Mouse (Mus musculus): ENCODE measurements around the gene Evi2a.
A peak's percentile ranks its signal among the peaks of the same experiment; 100 is the strongest.

Evi2a gene

GRCm38 (mm10) chr11:79530333-79530761 lies at the start of gene Evi2a, which contains the start of gene Evi2:
Gene Evi2a, minus strand, starts transcription at chr11:79530609.
Gene Evi2, minus strand, starts transcription at chr11:79530589.
- DNase-seq (ENCODE audit: low read depth) = peak; percentile 88

GRCm38 (mm10) chr11:79577741-79578140 lies 47.3 kb upstream of the Evi2a start:
- peak; percentile 91 for DNase-seq (ENCODE audit: low read depth)

GRCm38 (mm10) chr11:79575383-79576073 lies 45.1 kb upstream of the Evi2a start:
- no peak for DNase-seq (ENCODE audit: low read depth)

GRCm38 (mm10) chr11:79573836-79574235 lies 43.4 kb upstream of the Evi2a start:
- DNase-seq (ENCODE audit: low read depth) = no peak

- DNase-seq (ENCODE audit: low read depth) = no peak
Measured at GRCm38 (mm10) chr11:79570319-79570718, 39.9 kb upstream of the Evi2a start.

- DNase-seq (ENCODE audit: low read depth) = no peak
Measured at GRCm38 (mm10) chr11:79568197-79568911, 37.9 kb upstream of the Evi2a start.

- no peak for DNase-seq (ENCODE audit: low read depth)
Measured at GRCm38 (mm10) chr11:79566947-79567346, 36.5 kb upstream of the Evi2a start.

DNA sequence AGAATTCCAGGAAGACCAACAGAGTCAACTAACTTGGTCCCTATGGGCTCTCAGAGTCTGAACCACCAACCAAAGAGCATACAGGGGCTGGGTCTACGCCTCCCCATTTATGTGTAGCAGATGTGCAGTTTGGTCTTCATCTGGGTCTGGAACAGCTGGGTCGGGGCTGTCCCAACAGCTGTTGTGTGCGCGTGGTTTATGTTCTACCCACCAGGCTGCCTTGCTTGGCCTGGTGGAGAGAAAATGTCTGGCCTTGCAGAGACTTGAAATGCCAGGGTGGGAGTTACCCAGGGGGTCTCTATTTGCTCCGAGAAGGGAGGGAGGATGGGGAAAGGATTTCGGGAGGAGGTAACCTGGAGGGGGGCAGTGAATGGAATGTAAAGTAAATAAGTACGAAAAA lies 33.1 kb upstream of the Evi2a start:
- DNase-seq (ENCODE audit: low read depth) = no peak

GRCm38 (mm10) chr11:79560536-79560935 lies 30.1 kb upstream of the Evi2a start:
- DNase-seq (ENCODE audit: low read depth) = no peak

GRCm38 (mm10) chr11:79552622-79553021 lies 22.2 kb upstream of the Evi2a start:
- no peak for DNase-seq (ENCODE audit: low read depth)

DNA sequence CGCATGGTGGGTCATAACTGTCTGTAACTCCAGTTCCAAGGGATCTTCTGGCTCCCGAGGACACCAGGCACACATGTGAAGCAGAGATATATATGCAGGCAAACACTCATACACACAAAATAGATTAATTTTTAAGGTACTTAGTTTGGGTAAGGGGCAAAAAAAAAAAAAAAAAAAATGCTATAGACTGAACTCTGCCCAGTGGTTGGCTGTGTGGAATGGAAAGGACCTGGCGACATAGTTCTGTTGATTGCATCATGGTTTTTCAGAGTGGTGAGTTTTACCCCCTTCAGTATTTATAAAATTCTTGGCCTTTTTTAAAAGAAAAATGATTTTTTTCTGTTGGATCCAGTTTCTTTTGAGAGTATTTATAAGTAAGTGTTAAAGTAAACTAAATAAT lies 5.9 kb upstream of the Evi2a start:
- no peak for DNase-seq (ENCODE audit: low read depth)

DNA sequence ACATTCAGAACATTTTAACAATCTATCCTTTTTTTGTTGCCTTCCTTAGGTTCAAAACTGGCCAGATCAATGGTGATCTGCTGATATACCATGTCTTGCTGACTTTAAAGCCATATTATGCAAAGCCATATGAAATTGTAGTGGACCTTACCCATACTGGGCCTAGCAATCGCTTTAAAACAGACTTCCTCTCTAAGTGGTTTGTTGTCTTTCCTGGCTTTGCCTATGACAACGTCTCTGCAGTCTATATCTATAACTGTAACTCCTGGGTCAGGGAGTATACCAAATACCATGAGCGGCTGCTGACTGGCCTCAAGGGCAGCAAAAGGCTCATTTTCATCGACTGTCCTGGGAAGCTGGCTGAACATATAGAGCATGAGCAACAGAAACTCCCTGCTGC lies 5.1 kb upstream of the Evi2a start:
- DNase-seq (ENCODE audit: low read depth) = no peak

DNA sequence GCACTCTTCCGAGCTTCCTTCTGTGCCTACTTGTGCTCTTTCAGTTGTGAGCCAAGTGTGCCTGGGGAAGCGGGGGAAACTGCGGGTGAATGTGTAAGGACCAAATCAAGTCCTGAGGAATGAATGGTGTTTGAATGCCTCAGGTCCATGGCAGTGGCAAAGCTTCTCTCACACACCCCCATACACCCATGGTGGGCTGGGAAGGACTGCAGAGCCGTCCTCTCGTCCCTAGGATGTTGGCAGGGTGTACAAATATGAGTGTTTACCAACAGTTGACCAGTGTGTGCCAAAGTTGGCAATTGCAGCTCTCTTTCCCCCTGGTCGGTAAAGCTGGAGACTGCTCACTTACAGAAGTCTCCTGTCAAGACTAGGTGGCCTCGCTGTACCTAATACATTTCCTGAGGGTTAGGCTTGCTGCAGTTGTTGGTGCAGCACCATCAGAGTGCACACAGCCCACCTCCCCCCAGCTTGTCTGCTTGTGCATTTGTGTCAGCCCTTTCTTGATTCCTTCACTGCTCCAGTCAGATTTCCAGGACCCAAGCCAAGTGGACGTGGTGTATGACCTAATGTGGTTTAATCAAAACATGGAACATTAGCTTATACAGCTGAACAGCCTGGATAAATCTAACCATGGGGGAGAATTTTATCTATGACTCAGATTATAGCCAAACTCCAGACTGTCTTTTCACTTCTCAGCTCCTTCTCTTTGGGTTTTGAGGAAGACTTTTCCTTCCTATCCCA lies 3.7 kb upstream of the Evi2a start:
- DNase-seq (ENCODE audit: low read depth) = no peak

GRCm38 (mm10) chr11:79533311-79533710 lies 2.9 kb upstream of the Evi2a start:
- DNase-seq (ENCODE audit: low read depth) = no peak

DNA sequence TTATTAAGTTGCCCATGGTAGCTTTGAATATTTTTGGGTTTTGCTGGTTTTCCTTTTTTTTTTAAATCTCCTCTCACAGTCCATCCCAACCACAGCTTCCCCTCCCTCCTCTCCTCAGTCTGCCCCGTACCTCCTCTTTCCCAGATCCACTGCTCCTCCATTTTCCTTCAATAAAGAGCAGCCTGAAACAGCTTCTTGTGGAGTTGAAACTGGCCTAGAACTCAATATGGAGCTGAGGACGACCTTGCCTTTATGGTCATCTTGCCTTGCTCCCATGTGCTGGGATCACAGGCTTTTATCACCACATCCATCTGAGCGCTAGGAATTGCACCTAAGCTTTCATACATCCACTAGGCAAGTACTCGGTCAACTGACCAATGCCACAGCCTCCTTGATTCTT lies 1.1 kb upstream of the Evi2a start:
- no peak for DNase-seq (ENCODE audit: low read depth)

GRCm38 (mm10) chr11:79530774-79531173 lies 365 bp upstream of the Evi2a start:
- no peak for DNase-seq (ENCODE audit: low read depth)

DNA sequence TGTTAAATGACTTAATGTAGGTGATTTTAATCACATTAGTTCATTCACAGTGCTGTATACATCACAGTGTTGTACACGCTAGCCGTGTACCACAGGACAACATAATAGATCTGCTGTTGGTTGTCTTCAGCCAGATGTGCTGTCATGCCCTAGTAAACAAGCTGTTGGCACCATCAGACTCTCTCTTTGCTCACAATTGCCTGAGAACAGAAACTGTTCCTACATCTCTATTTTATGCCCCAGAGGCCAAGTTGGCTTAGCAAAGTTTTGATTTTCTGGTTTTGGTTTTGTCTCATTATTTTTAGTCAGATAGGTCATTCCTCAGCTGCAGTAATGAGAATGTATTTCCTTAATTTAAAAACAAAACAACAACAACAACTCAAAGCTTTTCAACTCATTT lies 673 bp downstream of the Evi2a start:
- no peak for DNase-seq (ENCODE audit: low read depth)

- peak; percentile 66 for DNase-seq (ENCODE audit: low read depth)
Measured at GRCm38 (mm10) chr11:79529226-79529625, 1.2 kb downstream of the Evi2a start.

DNA sequence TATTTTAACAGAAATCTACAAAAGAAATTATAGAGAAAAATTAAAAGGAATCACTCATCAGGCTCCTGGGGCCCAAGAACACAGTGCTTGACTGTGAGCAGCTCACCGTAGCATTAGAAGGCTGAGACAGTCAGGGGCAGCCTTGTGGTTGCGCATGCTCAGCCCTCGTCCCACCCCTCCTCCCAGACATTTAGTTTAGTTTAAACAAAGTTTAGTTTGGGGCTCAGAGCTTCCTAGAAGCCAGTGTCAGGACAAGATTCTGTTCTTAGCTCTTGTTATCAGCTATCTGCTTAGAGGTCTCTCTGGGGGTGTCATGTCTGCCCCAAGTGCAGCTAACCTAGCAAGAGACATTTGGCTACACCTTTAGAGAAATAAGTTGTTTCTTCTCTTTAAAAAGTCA lies 1.8 kb downstream of the Evi2a start:
- peak; percentile 59 for DNase-seq (ENCODE audit: low read depth)

GRCm38 (mm10) chr11:79527739-79528384 lies 2.5 kb downstream of the Evi2a start:
- DNase-seq (ENCODE audit: low read depth) = peak; percentile 56

DNA sequence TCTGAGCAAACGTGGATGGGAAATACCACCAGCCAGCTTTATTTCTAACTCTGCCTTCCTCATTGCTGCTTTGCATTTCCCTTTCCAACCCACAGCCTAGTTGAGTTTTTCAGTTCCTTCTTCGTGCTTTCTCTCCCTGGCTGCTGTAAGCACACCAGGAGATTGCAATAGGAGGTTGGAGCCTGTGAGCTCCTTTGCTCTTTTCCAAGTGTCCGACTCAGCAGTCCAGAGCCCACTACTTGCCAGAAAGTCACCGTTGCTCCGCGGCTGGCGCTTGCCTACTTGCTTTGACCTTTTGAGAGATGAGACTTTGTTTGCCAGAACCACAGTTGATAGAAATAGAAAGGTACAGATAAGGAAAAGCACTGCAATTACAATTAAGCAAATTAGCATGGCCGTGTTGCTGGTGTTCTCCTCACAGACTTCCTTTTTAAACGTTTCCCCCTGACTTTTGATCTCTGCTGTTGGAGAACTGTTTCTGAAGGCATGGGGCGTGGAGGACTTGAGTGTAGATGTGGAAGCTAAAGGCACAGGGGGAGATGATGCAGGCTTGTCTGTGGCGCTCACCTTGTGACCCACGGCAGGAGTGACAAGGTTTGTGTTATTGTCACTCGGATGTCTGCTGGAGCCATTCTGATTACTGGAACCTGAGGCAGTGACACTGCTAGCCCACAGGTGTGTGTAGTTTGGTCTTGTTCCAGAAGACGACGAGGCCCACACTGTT lies 3.2 kb downstream of the Evi2a start:
- peak; percentile 57 for DNase-seq (ENCODE audit: low read depth)

DNA sequence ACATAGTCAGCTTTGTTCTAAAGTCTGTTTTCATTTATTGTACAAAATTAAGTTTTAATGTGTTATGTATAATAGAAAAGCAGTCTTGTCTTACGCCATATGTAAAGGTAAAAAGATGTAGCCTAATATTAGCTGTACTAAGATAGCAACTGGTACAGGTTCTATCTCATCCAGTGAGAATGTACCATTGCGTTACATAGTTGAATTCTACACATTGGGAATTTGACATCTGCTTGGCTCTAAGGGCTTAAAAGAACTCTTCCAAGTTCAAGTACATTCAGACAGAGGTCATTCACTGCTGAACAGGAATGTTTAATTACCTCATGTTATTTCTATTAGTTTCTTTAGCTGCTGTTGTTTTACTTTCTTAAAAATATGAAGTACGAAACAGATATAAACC lies 3.9 kb downstream of the Evi2a start:
- no peak for DNase-seq (ENCODE audit: low read depth)

Data from induced T-regulatory cell, adult 2 months (primary cell).